Mouse (Mus musculus) liver, embryonic 14.5 days (tissue): Measurements from ENCODE around the gene Miga2.

ENCODE experiments used
- CTCF ChIP-seq: IDR thresholded peaks from 2 replicates; pipeline ENCODE4 v1.5.1; 2016; ENCODE audit warnings: antibody characterized with exemption, low read depth, control low read depth
- EP300 ChIP-seq: IDR thresholded peaks from 2 replicates; pipeline ENCODE4 v1.6.1; 2016; ENCODE audit warnings: antibody characterized with exemption, low read depth

DNA sequence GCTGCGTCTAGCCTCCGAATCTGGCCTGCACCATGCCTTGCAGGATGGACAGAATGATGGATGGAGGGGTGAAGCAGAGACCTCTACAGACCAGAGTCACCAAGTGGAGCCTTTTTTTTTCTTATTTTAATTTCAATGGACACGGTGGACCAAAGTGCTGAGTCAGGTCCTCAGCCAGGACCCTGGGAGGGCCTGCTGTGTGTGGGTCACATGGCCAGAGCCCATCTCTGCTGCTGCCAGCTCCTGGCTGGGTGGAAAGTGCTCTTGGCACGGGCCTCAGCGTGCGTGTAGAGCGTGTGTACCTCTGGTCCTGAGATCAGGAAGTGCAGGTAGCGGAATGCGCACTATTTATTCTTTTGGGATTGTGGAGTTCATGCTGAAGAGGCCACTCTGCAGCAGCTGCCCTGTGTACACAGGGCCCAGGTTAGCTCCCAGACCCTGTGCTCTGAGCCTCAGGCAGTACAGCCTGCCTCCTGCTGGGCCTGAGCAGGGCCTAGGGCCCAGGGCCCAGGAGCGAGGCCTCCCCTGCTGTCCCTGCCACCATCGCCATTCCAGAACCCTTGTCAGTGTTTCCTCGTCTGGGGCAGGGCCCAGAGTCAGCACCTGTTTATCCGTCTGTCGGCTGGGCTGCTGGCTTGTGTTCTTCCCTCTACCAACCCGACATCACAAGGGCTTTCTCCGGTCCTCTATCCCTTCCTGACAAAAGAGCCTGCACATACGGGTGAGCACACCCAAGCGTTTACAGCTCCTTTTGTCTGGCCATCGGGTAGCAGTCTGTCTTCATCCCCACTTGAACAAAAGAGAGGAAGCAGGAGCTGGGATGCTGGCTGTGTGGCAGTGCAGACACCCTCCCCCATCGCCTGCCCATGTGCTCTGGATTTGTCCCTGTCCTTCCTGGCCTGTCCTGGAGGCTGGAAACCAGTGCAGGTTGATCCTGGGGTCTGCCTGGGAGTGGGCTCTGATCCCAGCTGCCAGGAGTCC lies 35.4 kb downstream of the Miga2 start:
- TF ChIP-seq CTCF (no peak), EP300 (no peak)
